Mouse (Mus musculus): ENCODE measurements at regions not wholly inside any gene's neighbourhood (a gene's known extent, or its start where the extent isn't known, plus 50 kb on each side); places are given as distances from the start of the nearest gene placed in this dataset.

- TF ChIP-seq CTCF (IDR thresholded peaks at IDR 0.05) (no peak), EP300 (IDR thresholded peaks at IDR 0.05) (no peak)
These were observed 436.9 kb downstream of the Matn1 start for GRCm38 (mm10) chr4:131381063-131381462.
